Mouse (Mus musculus) urinary bladder, postnatal 0 days (tissue): Measurements from ENCODE around the gene Olfr1094. TPM values are rescaled to one million over a fixed set of nuclear protein-coding genes. Genes with fewer than 3 reads are reported as not detected.

Experiments
- polyA plus RNA-seq: library from polyadenylated mRNA; unstranded; fragments of >200 nt; fragmentation: Nextera tagmentation; extraction: Ambion mirVana; gene quantifications from 2 replicates; pipeline ENCODE4 v1.2.1, GENCODE M21; 2015

The Olfr1094 gene
- not detected in 2 replicates for polyA plus RNA-seq

DNA sequence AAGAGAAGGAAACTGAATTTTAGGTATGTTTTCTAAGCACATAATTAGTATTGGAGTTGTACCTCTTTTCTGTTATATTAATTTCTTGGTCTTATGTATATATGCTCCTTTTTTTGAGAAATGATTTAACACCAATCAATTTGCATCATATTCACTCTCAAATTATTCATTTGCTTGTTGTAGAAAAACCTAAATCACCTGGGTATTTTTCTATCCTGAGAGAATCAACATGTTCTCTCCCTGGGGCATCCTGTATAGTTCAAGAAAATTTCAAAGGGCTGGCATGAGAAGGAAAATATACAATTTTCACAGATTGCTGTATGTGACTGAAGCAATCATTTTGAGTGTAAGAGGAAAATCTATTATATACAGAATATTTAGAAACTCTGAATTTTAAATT, at the start of gene Olfr1094:
Gene Olfr1094, plus strand, starts transcription at position 301 of the 400 bp plus-strand sequence.

DNA sequence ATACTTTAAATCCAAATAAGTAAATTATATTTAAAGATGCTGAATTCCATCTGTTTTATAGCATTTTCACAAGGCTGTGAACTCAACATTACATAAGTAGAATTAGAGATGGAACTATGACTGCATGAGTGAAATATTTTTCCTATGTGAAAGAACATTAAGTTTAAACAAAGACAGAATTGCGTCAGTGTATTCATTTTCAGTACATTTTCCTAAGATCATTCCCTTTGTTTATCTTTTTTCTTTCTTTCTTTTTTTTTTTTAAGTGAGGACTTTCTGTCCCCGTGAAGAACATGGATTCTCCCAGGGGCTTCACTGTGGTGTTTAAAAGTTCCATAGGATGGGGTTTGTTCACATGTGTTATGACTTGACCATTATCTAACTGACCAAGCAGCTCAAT, 42.3 kb upstream of the Olfr1094 start, which contains the start of gene Olfr1093:
Gene Olfr1093, plus strand, starts transcription at position 301 of the 400 bp plus-strand sequence.

DNA sequence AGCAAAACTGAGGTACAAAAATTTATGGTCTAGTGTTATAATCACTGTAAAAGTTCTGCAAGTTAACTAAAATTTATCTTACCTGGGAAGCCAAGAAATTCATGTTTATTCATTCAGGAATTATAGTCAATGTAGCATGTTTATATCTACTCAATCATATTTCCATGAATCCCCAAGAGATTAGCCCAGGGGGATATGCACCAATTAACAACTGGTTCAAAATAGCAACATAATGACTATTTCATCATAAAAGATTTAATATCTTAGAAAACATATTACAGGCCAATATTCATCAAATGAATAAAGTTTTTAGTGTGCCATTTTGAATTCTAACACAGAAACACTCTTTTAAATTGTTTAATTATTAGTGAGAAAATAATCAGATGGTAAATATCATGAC, 14.5 kb upstream of the Olfr1094 start, which contains the start of gene Olfr141:
Gene Olfr141, minus strand, starts transcription at position 101 of the 400 bp plus-strand sequence.

DNA sequence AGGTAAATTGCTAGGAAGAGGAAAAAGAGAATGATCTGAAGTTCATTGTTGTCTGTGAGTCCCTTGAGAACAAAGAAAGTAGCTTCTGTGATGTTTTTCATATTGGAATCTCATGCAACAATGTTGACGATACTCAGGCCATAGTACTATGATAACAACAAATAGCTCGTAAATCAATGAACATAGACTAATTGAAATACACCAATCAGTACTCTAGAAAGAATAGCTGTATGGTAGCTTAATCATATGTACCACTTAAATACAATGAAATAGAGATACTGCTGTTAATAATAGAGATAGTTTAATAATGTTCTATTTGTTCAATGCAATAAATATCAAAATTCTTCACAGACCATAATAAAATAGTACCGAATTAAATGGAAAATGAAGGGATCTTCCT, 27.1 kb downstream of the Olfr1094 start, which contains the start of gene Olfr1095:
Gene Olfr1095, minus strand, starts transcription at position 101 of the 400 bp plus-strand sequence.

DNA sequence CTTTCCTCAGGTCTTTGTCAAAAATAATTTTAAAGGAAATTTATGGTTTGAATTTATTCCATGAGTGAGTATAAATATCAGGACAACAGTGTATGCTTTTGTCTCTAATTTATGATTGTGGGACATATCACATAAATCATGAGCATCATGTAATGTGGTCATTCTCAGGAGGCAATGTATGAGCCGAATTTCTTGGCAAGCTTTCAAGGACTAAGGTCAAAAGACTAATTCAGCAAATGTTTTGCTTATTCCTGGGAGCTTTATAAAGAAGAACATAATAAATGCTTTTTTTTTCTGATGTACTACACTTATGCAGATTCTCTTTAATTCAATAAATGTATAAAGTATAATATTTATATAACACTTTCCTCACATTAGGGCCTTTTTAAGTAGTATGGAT, 50.2 kb downstream of the Olfr1094 start, which contains the start of gene Gm13723:
Gene Gm13723, minus strand, starts transcription at position 101 of the 400 bp plus-strand sequence.

Other genes starting within 250 kb of the Olfr1094 start
- gene Olfr1082, start 225.7 kb upstream of the Olfr1094 start, polyA plus RNA-seq: not detected in 2 replicates
- gene Olfr1084, start 184.9 kb upstream of the Olfr1094 start, polyA plus RNA-seq: not detected in 2 replicates
- not detected in 2 replicates for gene Olfr1085, start 162.6 kb upstream of the Olfr1094 start, polyA plus RNA-seq
- not detected in 2 replicates for gene Olfr1086, start 144.6 kb upstream of the Olfr1094 start, polyA plus RNA-seq
- not detected in 2 replicates for gene Olfr1087, start 126.3 kb upstream of the Olfr1094 start, polyA plus RNA-seq
- not detected in 2 replicates for gene Olfr1089, start 91.0 kb upstream of the Olfr1094 start, polyA plus RNA-seq
- gene Olfr1090, start 65.7 kb upstream of the Olfr1094 start, polyA plus RNA-seq: not detected in 2 replicates
- gene Olfr1093, start 42.2 kb upstream of the Olfr1094 start, polyA plus RNA-seq: not detected in 2 replicates
- gene Olfr141, start 14.6 kb upstream of the Olfr1094 start, polyA plus RNA-seq: not detected in 2 replicates
- gene Olfr1095, start 27.0 kb downstream of the Olfr1094 start, polyA plus RNA-seq: not detected in 2 replicates
- not detected in 2 replicates for gene Gm13723, start 50.1 kb downstream of the Olfr1094 start, polyA plus RNA-seq
- not detected in 2 replicates for gene Olfr1097, start 67.6 kb downstream of the Olfr1094 start, polyA plus RNA-seq
- gene Olfr1098, start 99.9 kb downstream of the Olfr1094 start, polyA plus RNA-seq: not detected in 2 replicates
- gene Olfr1099, start 136.0 kb downstream of the Olfr1094 start, polyA plus RNA-seq: not detected in 2 replicates
- gene Olfr1100, start 155.3 kb downstream of the Olfr1094 start, polyA plus RNA-seq: not detected in 2 replicates
- not detected in 2 replicates for gene Olfr1101, start 166.6 kb downstream of the Olfr1094 start, polyA plus RNA-seq
- gene Olfr1102, start 173.7 kb downstream of the Olfr1094 start, polyA plus RNA-seq: not detected in 2 replicates
- not detected in 2 replicates for gene Olfr1104, start 202.4 kb downstream of the Olfr1094 start, polyA plus RNA-seq
- gene Olfr1105, start 211.9 kb downstream of the Olfr1094 start, polyA plus RNA-seq: not detected in 2 replicates
- gene Olfr1106, start 227.6 kb downstream of the Olfr1094 start, polyA plus RNA-seq: not detected in 2 replicates